Mouse (Mus musculus) embryonic facial prominence, embryonic 11.5 days (tissue): ENCODE data around the gene Atp6v1g3. TPM values are rescaled to one million over a fixed set of nuclear protein-coding genes. Genes with fewer than 3 reads are reported as not detected.

ENCODE experiments used
- ATAC-seq: fragments of 200-750 bp; cut with Nextera tagmentation; replicated peaks from 2 replicates; pipeline ENCODE4 v1.8.0; 2017; ENCODE audit warnings: low read depth; ENCODE audit not compliant: insufficient number of reproducible peaks, low FRiP score, low TSS enrichment
- DNase-seq: peaks from one replicate; pipeline ENCODE4 v3.0.0-alpha.2; 2015; ENCODE audit warnings: low spot score
- H3K27ac ChIP-seq: fragments of 300-500 bp; sonication (generic); replicated peaks from 2 replicates; pipeline ENCODE4 v1.5.1; 2014; ENCODE audit warnings: mild to moderate bottlenecking, low read depth, low read length, control low read depth
- H3K27me3 ChIP-seq: fragments of 300-500 bp; sonication (generic); 2 replicates; pipeline ENCODE4 v1.6.1; 2014; ENCODE audit warnings: mild to moderate bottlenecking, low read length, moderate library complexity, mixed read lengths; ENCODE audit not compliant: control insufficient read depth, insufficient read depth
- H3K36me3 ChIP-seq: fragments of 300-500 bp; sonication (generic); replicated peaks from 2 replicates; pipeline ENCODE4 v1.6.1; 2014; ENCODE audit warnings: low read depth, mild to moderate bottlenecking, low read length, moderate library complexity, mixed read lengths; ENCODE audit not compliant: control insufficient read depth, insufficient read depth
- H3K4me1 ChIP-seq: fragments of 300-500 bp; sonication (generic); 2 replicates; pipeline ENCODE4 v1.6.1; 2014; ENCODE audit warnings: low read length, mixed read lengths; ENCODE audit not compliant: control insufficient read depth, insufficient read depth
- H3K4me2 ChIP-seq: fragments of 300-500 bp; sonication (generic); 2 replicates; pipeline ENCODE4 v1.6.1; 2014; ENCODE audit warnings: low read depth, mild to moderate bottlenecking, control low read depth, low read length, moderate library complexity
- H3K4me3 ChIP-seq: fragments of 300-500 bp; sonication (generic); 2 replicates; pipeline ENCODE4 v1.5.1; 2014; ENCODE audit warnings: low read depth, low read length, control low read depth
- H3K9ac ChIP-seq: fragments of 300-500 bp; sonication (generic); replicated peaks from 2 replicates; pipeline ENCODE4 v1.6.1; 2014; ENCODE audit warnings: mild to moderate bottlenecking, control low read depth, low read length
- H3K9me3 ChIP-seq: fragments of 300-500 bp; sonication (generic); replicated peaks from 2 replicates; pipeline ENCODE4 v1.6.1; 2016; ENCODE audit warnings: mild to moderate bottlenecking, low read length, inconsistent platforms, mixed read lengths; ENCODE audit not compliant: control insufficient read depth
- WGBS: fragments of 180-500 bp; shearing (Covaris S2); extraction: QIAGEN DNeasy Blood & Tissue Kit; methylation state at CpG from one replicate; pipeline ENCODE4 v1.1.7; 2014; 5-methylcytosine and 5-hydroxymethylcytosine counted together
- polyA plus RNA-seq: library from polyadenylated mRNA; unstranded; fragments of >200 nt; fragmentation: Nextera tagmentation; extraction: Ambion mirVana; gene quantifications from 2 replicates; pipeline ENCODE4 v1.2.1, GENCODE M21; 2014

The Atp6v1g3 gene
- polyA plus RNA-seq, 1 experiment from 2014 or later: not detected

DNA sequence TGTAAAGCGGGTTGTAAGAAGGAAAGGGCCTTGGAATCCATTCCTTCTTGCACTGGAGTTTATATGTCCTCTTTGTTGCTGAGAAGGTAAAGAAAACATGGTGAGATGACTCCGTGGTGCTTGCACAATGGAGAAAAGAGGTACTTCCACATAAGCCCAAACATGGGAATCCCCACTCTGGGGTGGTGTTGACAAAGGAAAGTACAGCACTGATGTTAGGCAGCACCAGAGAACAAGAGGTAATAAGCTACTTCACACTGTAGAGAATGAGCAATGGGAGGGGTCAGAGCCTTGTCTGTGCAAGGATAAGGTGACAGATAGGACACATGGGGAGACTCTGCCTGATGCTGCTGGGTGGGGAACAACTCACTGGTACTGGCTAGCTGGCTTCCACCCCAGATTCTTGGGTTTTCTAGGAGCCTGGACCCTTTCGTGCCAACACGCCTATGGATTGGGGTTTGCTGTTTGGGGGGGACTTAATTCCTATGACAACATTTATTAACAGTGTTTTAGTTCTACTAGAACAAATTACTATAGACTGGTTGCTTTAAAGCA lies 49.6 kb downstream of the Atp6v1g3 start:
- Histone ChIP-seq H3K27ac (no peak overlapping the region), H3K4me2 (no peak overlapping the region), H3K36me3 (no peaks in the 10 kb centered on the region), H3K9ac (no peak overlapping the region), H3K27me3 (no peaks in the 10 kb centered on the region), H3K9me3 (no peaks in the 10 kb centered on the region), H3K4me3 (no peak overlapping the region), H3K4me1 (no peaks in the 10 kb centered on the region)
- DNase-seq (no peak), ATAC-seq (no peak)
- WGBS: 85% methylated on average over 4 of the region's 4 CpGs

DNA sequence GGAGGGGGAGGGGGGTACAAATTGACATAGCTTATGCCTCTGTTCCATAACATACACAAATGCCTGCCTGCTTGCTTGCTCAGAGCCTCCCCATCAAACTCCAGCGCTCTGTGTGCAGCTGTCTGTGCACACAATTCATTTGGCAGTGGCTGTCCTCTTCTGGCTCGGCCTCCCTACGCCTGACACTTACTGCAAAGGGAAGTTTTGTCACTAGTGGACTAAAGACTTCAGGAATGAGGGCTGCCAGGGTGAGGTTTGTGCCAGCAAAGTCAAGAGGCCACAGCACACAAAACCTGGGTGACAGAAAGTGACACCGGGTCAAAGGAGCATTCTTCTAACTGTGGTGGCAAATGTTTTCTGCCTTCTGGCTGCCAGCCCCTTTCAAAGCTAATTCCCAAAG lies 52.6 kb downstream of the Atp6v1g3 start:
- Histone ChIP-seq H3K9me3 (no peaks in the 10 kb centered on the region), H3K4me3 (no peak overlapping the region), H3K4me1 (no peaks in the 10 kb centered on the region), H3K27me3 (no peaks in the 10 kb centered on the region), H3K9ac (no peak overlapping the region), H3K36me3 (no peaks in the 10 kb centered on the region), H3K27ac (no peak overlapping the region), H3K4me2 (no peak overlapping the region)
- WGBS: 53% methylated on average over 4 of the region's 4 CpGs
- ATAC-seq: no peak
- DNase-seq: no peak

DNA sequence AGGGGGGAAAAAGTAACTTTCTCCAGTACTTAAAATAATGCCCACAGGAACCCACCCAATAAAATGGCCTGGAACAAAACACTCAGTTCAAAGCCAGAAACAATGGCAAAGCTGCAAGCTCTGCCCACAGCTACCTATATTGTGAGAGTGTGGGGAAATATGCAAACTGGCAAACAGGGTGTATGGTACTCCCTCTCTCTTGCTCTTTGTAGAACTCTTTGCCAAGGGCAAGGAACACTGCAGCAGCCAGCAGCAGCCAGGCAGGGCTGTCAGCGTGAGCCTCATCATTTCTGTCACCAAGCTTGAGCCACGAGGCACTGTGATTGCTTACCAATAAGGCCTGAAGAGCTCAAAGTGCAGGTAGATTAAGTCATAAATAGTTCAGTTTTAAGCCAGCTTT lies 53.0 kb downstream of the Atp6v1g3 start:
- H3K27me3 ChIP-seq: no peaks in the 10 kb centered on the region
- DNase-seq (no peak), ATAC-seq (no peak)
- no peak overlapping the region for H3K4me3 ChIP-seq
- 40% methylated on average over 2 of the region's 2 CpGs for WGBS
- no peaks in the 10 kb centered on the region for H3K4me1 ChIP-seq
- H3K4me2 ChIP-seq: no peak overlapping the region
- H3K27ac ChIP-seq: no peak overlapping the region
- H3K9me3 ChIP-seq: no peaks in the 10 kb centered on the region
- no peaks in the 10 kb centered on the region for H3K36me3 ChIP-seq
- H3K9ac ChIP-seq: no peak overlapping the region

DNA sequence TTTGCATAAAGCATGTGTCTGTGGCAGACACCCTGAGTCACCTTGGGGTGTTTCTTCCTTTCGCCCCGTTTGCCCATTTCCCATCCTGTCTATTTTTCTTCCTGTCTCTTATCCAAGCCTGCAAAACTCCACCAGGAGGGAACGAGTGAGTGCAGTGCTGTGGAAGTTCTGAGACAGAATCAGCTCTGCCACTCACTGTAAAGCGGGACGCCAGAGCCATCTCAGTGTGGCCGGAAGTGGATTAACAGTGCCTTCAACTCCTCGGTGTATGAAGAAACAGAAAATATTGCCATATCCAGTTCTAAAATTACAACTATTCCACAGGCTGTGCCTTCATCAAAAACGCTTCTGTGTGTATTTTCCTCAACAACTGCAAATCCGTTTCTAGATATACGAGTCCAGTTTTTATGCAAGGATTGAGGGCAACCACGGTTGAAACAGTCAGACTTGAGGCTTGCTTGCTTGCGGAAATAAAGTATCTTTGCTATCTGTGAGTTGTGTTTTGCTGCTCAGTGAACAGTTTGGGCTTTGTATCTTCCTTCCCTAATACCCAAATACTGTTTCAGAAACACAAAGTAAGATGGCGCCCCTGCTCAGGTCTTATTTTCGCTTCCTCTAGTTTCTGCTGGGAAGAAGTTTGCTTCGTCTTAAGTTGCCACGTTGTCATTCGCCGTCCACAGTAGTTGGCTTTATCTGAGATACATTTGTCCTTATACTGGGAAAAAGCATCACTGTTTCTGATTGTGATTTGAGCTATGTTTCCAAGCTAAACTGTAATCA lies 54.1 kb downstream of the Atp6v1g3 start:
- Histone ChIP-seq H3K4me2 (no peak overlapping the region), H3K27me3 (no peaks in the 10 kb centered on the region), H3K4me1 (no peaks in the 10 kb centered on the region), H3K9me3 (no peaks in the 10 kb centered on the region), H3K27ac (no peak overlapping the region), H3K9ac (no peak overlapping the region), H3K36me3 (no peaks in the 10 kb centered on the region), H3K4me3 (no peak overlapping the region)
- DNase-seq (no peak), ATAC-seq (no peak)
- WGBS: 74% methylated on average over 18 of the region's 18 CpGs

GRCm38 (mm10) chr1:138328320-138328719 lies 54.8 kb downstream of the Atp6v1g3 start:
- DNase-seq (peak; percentile 72), ATAC-seq (no peak)
- Histone ChIP-seq H3K36me3 (no peaks in the 10 kb centered on the region), H3K9ac (no peak overlapping the region), H3K27ac (no peak overlapping the region), H3K4me3 (no peak overlapping the region), H3K4me2 (no peak overlapping the region), H3K4me1 (no peaks in the 10 kb centered on the region), H3K27me3 (no peaks in the 10 kb centered on the region), H3K9me3 (no peaks in the 10 kb centered on the region)
- WGBS: 22% methylated on average over 12 of the region's 12 CpGs

DNA sequence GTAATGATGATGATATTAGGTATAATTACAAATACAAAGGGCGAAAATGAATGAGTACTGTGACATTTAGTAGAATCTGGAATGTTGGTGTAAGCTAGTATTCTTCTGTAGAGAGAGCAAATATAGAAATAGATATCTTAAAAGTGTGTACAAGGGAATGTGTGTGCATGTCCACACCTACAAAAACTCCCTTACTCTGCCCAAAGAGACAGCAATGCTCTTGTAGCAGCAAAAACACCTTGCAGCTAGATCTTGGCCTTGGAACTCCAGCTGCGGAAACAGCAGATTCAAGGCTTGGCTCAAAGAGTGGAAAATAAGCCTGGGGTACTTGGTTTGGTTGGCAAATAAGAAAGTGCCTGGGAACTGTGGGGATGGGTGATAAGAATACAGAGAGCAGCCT lies 57.0 kb downstream of the Atp6v1g3 start:
- WGBS: 85% methylated on average over 2 of the region's 2 CpGs
- no peak for DNase-seq
- H3K9ac ChIP-seq: no peak overlapping the region
- H3K4me3 ChIP-seq: no peak overlapping the region
- no peaks in the 10 kb centered on the region for H3K27me3 ChIP-seq
- H3K4me2 ChIP-seq: no peak overlapping the region
- H3K36me3 ChIP-seq: no peaks in the 10 kb centered on the region
- no peaks in the 10 kb centered on the region for H3K4me1 ChIP-seq
- H3K27ac ChIP-seq: no peak overlapping the region
- ATAC-seq: no peak
- no peaks in the 10 kb centered on the region for H3K9me3 ChIP-seq

GRCm38 (mm10) chr1:138331596-138331995 lies 58.1 kb downstream of the Atp6v1g3 start:
- Histone ChIP-seq H3K4me1 (no peaks in the 10 kb centered on the region), H3K27me3 (no peaks in the 10 kb centered on the region), H3K36me3 (no peaks in the 10 kb centered on the region), H3K27ac (no peak overlapping the region), H3K4me2 (no peak overlapping the region), H3K9ac (no peak overlapping the region), H3K9me3 (no peaks in the 10 kb centered on the region), H3K4me3 (no peak overlapping the region)
- WGBS: 73% methylated on average over 4 of the region's 4 CpGs
- ATAC-seq: no peak
- DNase-seq: no peak

DNA sequence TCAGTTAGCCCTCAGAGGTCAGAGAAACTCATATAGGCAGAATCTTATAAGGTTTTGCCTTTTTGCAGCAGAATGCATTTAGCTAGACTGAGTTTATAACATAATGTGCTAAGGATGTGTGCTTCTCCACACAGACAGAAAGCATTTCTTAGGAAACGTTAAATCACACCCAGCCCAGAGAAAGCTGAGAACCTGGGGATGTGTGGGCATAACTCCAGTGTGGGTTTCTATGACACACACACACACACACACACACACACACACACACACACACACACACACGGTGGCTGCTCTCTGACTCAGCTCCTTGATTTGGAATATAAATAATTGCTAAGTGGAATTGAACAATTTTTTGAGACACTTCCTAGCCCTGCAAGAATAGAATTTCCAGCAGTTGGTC lies 61.2 kb downstream of the Atp6v1g3 start:
- no peak for DNase-seq
- H3K36me3 ChIP-seq: no peaks in the 10 kb centered on the region
- no peak overlapping the region for H3K27ac ChIP-seq
- no peak overlapping the region for H3K4me2 ChIP-seq
- no peaks in the 10 kb centered on the region for H3K4me1 ChIP-seq
- no peaks in the 10 kb centered on the region for H3K27me3 ChIP-seq
- no peaks in the 10 kb centered on the region for H3K9me3 ChIP-seq
- 66% methylated on average over 2 of the region's 2 CpGs for WGBS
- no peak overlapping the region for H3K4me3 ChIP-seq
- no peak overlapping the region for H3K9ac ChIP-seq
- ATAC-seq: no peak
